Mouse (Mus musculus) adrenal gland, adult 2 months (tissue): Measurements from ENCODE around the gene Fndc1. TPM values are rescaled to one million over a fixed set of nuclear protein-coding genes. Genes with fewer than 3 reads are reported as not detected.

Experiments
- microRNA-seq, 2 experiments: library from miRNA; unstranded; fragments of <30 nt; microRNA quantifications; one replicate each; pipeline ENCODE4 v1.2.0; 2021
- polyA plus RNA-seq: library from polyadenylated mRNA; depleted of rRNA; stranded (reverse); fragments of >200 nt; gene quantifications from 2 replicates; pipeline ENCODE4 v1.2.3, GENCODE M21; 2012; rRNA removed
- total RNA-seq, 2 experiments: library from RNA; stranded (reverse); gene quantifications; 2 replicates each; pipeline ENCODE4 v1.2.3; 2021

Fndc1 gene
- total and polyA plus RNA-seq, 3 experiments: 4.7 to 11.4 (median 9.0) TPM

Small RNA genes within 50 kb of the gene (microRNA-seq; reads per million reads assigned to microRNA genes)
- 0 reads per million in 2 experiments for gene Gm25872

Other genes starting within 250 kb of the Fndc1 start
- gene Tagap, start 98.7 kb upstream of the Fndc1 start, total RNA-seq: 1 to 10 TPM; 4.5 to 5.9 TPM
- 0.69 and 1.1 TPM in 2 replicates for gene Tagap, start 98.7 kb upstream of the Fndc1 start, polyA plus RNA-seq
- gene Rsph3a, start 118.3 kb upstream of the Fndc1 start, total RNA-seq: 10 to 100 TPM; 42.2 to 43.2 TPM
- gene Rsph3a, start 118.3 kb upstream of the Fndc1 start, polyA plus RNA-seq: 169 and 206 TPM in 2 replicates